Mouse (Mus musculus) kidney, adult 2 months (tissue): ENCODE measurements around the gene Nudcd3. TPM values are rescaled to one million over a fixed set of nuclear protein-coding genes. Genes with fewer than 3 reads are reported as not detected.

Experiments used
- DNase-seq: peaks from one replicate; pipeline ENCODE4 v3.0.0; 2021
- H3K27ac ChIP-seq: fragments of 200-500 bp; 2 replicates; pipeline ENCODE4 v1.5.1; 2012; ENCODE audit warnings: low read depth, low read length, control low read depth, inconsistent platforms; ENCODE audit not compliant: insufficient read depth
- H3K27me3 ChIP-seq: fragments of 200-500 bp; replicated peaks from 2 replicates; pipeline ENCODE4 v1.6.1; 2012; ENCODE audit warnings: mild to moderate bottlenecking, moderate library complexity, low read length, inconsistent platforms; ENCODE audit not compliant: control insufficient read depth, insufficient read depth
- H3K36me3 ChIP-seq: fragments of 200-500 bp; 2 replicates; pipeline ENCODE4 v1.6.1; 2012; ENCODE audit warnings: mild to moderate bottlenecking, moderate library complexity, low read length, inconsistent platforms; ENCODE audit not compliant: control insufficient read depth, insufficient read depth
- H3K4me1 ChIP-seq: fragments of 200-500 bp; 2 replicates; pipeline ENCODE4 v1.6.1; 2011; ENCODE audit warnings: low read length; ENCODE audit not compliant: control insufficient read depth, insufficient read depth
- H3K4me3 ChIP-seq: fragments of 200-500 bp; 2 replicates; pipeline ENCODE4 v1.5.1; 2011; ENCODE audit warnings: mild to moderate bottlenecking, low read depth, low read length, control low read depth; ENCODE audit not compliant: insufficient read depth
- CTCF ChIP-seq: fragments of 200-500 bp; conservative IDR thresholded peaks from 2 replicates; pipeline ENCODE4 v1.5.1; 2011; ENCODE audit warnings: low read depth, mild to moderate bottlenecking, control low read depth, low read length, moderate library complexity, mixed read lengths; ENCODE audit not compliant: insufficient read depth, insufficient read length
- POLR2A ChIP-seq: fragments of 200-500 bp; IDR thresholded peaks from one replicate; pipeline ENCODE4 v1.6.1; 2011; ENCODE audit warnings: low read depth, low read length, control low read depth
- WGBS: fragments of 180-500 bp; shearing (Covaris S2); methylation state at CpG from one replicate; pipeline ENCODE4 v1.1.7; 2018; 5-methylcytosine and 5-hydroxymethylcytosine counted together
- polyA plus RNA-seq: library from polyadenylated mRNA; depleted of rRNA; stranded (reverse); fragments of >200 nt; gene quantifications from 2 replicates; pipeline ENCODE4 v1.2.3, GENCODE M21; 2012

The Nudcd3 gene
- polyA plus RNA-seq, 1 experiment = 40.8 TPM

DNA sequence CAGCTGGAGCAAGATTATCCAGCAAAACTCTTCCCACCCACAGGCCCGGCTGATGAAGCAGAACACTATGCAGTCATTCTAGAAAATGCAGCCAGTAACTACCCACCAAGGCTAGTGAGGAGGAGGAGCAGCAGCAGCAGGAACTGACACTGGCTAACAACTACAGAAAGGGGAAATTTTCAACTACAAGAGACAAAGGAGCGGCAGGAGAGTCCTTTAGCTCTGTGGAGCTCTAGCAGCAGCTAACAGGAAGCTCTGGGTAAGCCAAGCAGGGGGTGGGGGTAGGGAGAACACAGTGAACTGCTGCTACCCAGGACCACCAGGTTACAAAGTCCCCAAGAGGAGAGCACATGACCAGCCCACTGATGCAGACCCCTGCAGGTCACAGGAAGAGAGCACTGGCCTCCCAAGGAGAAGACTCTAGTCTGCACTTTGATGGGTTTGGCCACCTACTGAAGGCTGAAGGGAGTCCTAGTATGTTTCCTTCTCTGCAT, 21.5 kb downstream of the Nudcd3 start:
- H3K4me1 ChIP-seq = peaks cover 5% of the 10 kb centered on the region; the same call in 1 of the 2 replicates
- 17% methylated on average over 2 of the region's 2 CpGs for WGBS
- no peak overlapping the region for H3K27ac ChIP-seq
- no peak overlapping the region for H3K4me3 ChIP-seq
- no peaks in the 10 kb centered on the region for H3K27me3 ChIP-seq
- H3K36me3 ChIP-seq = no peaks in the 10 kb centered on the region
- TF ChIP-seq CTCF (no peak), POLR2A (no peak)
- no peak for DNase-seq

DNA sequence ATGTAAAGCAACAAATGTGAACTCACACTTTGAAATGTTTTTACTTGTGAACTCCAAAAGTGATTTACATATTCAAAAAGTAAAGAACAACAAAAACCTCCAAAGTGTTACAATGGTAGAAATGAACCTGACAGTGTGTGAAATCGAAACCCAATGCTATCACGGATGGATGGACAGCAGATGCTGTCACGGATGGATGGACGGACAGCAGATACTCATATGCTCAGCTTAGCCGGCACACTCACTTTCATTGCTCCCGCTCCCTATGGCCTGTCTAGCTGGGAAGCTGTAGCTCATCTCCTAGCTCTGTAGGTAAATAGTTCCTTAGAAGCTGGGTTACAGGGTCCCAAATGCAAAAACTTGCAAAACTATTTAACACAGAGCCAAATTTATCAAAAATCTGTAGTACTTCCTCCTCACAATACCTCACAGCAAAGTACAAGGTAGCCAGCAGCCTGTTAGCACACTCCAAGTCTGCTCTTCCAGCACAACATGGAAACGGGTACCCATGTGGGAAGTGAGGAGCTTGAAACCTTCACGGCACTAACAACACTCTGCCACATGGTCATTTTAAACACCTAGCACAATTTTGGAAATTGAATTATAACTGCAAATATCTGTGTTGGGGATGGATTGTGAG, 22.3 kb downstream of the Nudcd3 start:
- no peaks in the 10 kb centered on the region for H3K36me3 ChIP-seq
- TF ChIP-seq POLR2A = no peak
- no peak for TF ChIP-seq CTCF
- WGBS = 47% methylated on average over 8 of the region's 8 CpGs
- no peak overlapping the region for H3K27ac ChIP-seq
- no peak for DNase-seq
- H3K4me3 ChIP-seq = no peak overlapping the region
- H3K4me1 ChIP-seq = peaks cover 5% of the 10 kb centered on the region; the same call in 1 of the 2 replicates
- no peaks in the 10 kb centered on the region for H3K27me3 ChIP-seq

DNA sequence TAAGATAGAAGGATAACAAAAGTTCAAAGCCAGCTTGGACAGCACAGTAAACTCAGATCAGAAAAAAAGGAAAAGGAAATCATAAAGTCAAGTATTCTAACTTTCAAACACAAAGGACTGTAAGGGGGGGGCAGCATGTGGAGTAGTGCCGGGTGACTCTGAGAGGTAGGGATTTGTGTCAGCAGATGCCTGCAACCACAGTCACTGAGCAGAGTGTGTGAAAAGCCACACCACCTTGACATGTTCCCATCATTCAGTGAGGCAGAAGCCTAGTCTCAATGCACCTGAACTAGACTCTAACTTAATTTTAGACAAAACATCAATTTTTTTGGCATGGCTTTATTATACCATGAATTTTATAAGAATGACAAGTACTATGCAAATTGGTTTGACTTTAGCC, 24.7 kb downstream of the Nudcd3 start:
- TF ChIP-seq POLR2A (no peak), CTCF (no peak)
- WGBS = 31% methylated on average over 1 of the region's 1 CpGs

DNA sequence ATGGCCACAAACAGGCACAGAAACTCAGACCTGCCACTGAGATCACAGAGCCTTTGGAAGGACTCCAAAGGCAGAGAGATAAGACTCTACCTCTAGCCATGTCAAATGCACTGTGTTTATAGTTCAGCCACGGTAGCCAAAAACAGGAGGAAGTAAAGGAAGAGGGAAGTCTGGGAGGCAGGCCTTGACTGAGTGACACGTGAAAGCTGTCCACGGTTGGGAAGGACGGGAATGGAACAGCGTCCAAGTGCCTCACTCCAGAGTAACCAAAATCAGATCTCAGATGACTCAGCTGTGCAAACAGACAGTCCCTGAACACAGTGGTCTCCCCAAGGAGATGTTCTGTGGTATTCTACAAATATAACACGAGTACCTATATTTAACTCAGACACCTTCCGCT, 25.5 kb downstream of the Nudcd3 start:
- DNase-seq = no peak
- Histone ChIP-seq H3K4me1 (peaks cover 5% of the 10 kb centered on the region; the same call in 1 of the 2 replicates), H3K27me3 (no peaks in the 10 kb centered on the region), H3K27ac (no peak overlapping the region), H3K4me3 (no peak overlapping the region), H3K36me3 (no peaks in the 10 kb centered on the region)
- TF ChIP-seq POLR2A = no peak
- TF ChIP-seq CTCF = no peak
- WGBS = 31% methylated on average over 7 of the region's 7 CpGs

More for the DNA sequence above, 24.7 kb downstream of the Nudcd3 start:
- H3K27ac ChIP-seq = no peak overlapping the region
- no peak overlapping the region for H3K4me3 ChIP-seq
- H3K4me1 ChIP-seq = peaks cover 5% of the 10 kb centered on the region; the same call in 1 of the 2 replicates
- no peak for DNase-seq
- H3K36me3 ChIP-seq = no peaks in the 10 kb centered on the region
- no peaks in the 10 kb centered on the region for H3K27me3 ChIP-seq

DNA sequence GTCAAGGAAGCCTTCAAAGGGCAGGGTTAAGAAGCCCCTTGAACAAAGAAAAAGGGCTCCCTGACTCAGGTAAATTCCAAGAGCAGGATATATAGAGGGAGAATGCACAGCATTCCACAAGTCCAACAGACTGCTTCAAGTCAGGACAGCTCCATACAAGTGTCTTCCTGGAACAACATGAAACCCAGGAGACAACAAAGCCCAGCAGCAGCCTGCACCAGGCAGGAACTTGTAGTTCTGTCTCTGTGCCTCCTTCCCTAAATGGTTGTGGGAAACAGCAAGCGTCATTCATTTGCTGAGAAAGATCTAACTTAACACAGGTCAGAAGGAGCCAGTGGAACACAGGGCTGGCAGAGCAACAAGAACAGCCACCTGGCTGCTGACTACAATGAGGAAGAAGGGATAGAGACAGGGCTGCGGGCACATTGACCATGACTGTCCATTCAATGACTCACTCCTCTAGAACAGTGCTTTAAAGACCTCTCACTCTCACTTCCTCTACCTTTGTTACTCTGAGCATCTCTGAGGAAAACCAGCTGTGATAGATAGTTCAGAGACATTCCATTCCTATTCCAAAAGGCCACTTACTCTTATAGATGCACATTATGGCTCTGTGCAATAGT, 31.1 kb downstream of the Nudcd3 start:
- no peaks in the 10 kb centered on the region for H3K36me3 ChIP-seq
- no peaks in the 10 kb centered on the region for H3K27me3 ChIP-seq
- TF ChIP-seq CTCF (no peak), POLR2A (no peak)
- DNase-seq = no peak
- H3K27ac ChIP-seq = no peak overlapping the region
- H3K4me1 ChIP-seq = no peaks in the 10 kb centered on the region
- WGBS = 79% methylated on average over 2 of the region's 2 CpGs
- no peak overlapping the region for H3K4me3 ChIP-seq

DNA sequence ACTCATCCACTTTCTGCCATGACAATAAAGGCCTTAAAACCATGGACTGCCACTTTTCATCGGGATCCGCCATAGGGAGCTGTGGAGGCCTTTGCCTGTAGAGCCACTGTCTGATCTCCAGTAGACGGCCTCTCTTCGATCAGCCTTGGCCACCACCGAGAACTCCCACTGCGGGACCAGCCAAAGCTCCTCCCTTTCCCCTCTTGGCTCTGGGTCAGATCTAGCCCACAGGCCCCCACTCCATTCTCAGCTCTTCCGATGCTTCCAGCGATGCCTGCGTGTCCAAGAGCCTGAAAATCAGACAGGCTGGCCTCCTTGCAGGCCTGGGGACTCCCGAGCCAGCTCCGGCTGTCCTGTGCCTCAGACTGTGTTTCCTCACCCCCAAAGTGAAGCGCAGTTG, 33.9 kb downstream of the Nudcd3 start:
- H3K4me1 ChIP-seq = peaks cover 2% of the 10 kb centered on the region; the same call in 1 of the 2 replicates
- no peaks in the 10 kb centered on the region for H3K27me3 ChIP-seq
- no peak overlapping the region for H3K27ac ChIP-seq
- H3K4me3 ChIP-seq = no peak overlapping the region
- WGBS = 90% methylated on average over 12 of the region's 12 CpGs
- no peaks in the 10 kb centered on the region for H3K36me3 ChIP-seq
- DNase-seq = no peak
- no peak for TF ChIP-seq CTCF
- no peak for TF ChIP-seq POLR2A

DNA sequence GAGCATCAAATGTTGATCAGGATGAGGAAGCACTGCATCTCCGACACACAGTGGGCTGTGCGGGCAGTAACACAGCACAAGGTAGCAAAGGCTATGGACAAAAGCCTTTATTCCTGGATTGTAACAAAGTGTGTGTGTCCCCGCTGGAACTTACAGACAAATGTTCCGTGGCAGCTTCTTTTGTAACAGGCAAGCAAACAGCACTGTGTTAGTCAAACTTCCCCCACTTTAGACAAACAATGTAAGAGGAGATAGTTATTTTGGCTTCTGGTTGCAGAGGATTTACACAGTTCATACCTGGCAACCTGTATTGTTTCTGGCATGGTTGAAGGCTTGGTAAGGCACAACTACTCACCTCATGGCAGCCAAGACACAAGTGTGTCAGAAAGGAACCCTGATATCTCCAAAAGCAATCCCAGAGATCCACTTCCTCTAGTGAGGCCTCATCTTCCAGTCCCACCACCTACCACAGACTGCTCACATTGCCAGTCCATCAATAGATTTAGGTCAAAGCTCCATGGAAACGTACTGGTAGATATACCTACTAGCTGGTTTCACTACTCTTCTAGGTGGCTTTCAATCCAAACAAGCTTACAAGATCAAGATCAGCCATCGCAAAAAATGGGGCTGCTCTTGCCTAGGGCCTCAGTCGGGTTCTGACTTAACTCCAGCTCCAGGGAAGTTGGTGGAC, 34.7 kb downstream of the Nudcd3 start:
- Histone ChIP-seq H3K27ac (no peak overlapping the region), H3K36me3 (no peaks in the 10 kb centered on the region), H3K27me3 (no peaks in the 10 kb centered on the region), H3K4me1 (peaks cover 2% of the 10 kb centered on the region), H3K4me3 (no peak overlapping the region)
- WGBS = 92% methylated on average over 7 of the region's 7 CpGs
- no peak for TF ChIP-seq POLR2A
- TF ChIP-seq CTCF = no peak
- no peak for DNase-seq
